Mouse (Mus musculus): ENCODE measurements around the gene Zfp933.
"Not testable (repeated sequence)": the region's sequence is repeated elsewhere in the genome, so short reads cannot be mapped to it uniquely, and the experiment has no call there.

- not testable (repeated sequence) for TF ChIP-seq MAX (IDR thresholded peaks at IDR 0.05; ENCODE audit: low read length); POLR2A (IDR thresholded peaks at IDR 0.05; ENCODE audit: low read depth, low read length); KAT2A (IDR thresholded peaks at IDR 0.05; ENCODE audit: insufficient replicate concordance, low read length); ZC3H11A (IDR thresholded peaks at IDR 0.05; ENCODE audit: low read depth, low read length); E2F4 (IDR thresholded peaks at IDR 0.05; ENCODE audit: insufficient replicate concordance, low read depth, low read length); HCFC1 (IDR thresholded peaks at IDR 0.05; ENCODE audit: low read depth, low read length); TCF12 (IDR thresholded peaks at IDR 0.05; ENCODE audit: low read depth, low read length); CTCF (conservative IDR thresholded peaks at IDR 0.05 in 1 of 2, IDR thresholded peaks at IDR 0.05 in 1 of 2; ENCODE audit: low read depth in 2 of 2, low read length in 2 of 2); MYC (IDR thresholded peaks at IDR 0.05; ENCODE audit: low read depth, low read length); USF1 (IDR thresholded peaks at IDR 0.05; ENCODE audit: low read depth, low read length); RCOR1 (conservative IDR thresholded peaks at IDR 0.05; ENCODE audit: low read depth, low read length); CHD2 (IDR thresholded peaks at IDR 0.05; ENCODE audit: low read length); ETS1 (conservative IDR thresholded peaks at IDR 0.05; ENCODE audit: low read depth, low read length); PAX5 (IDR thresholded peaks at IDR 0.05; ENCODE audit: low read length)
These were observed 56.4 kb downstream of the Zfp933 start for GRCm38 (mm10) chr4:147791729-147792128.

Data from CH12.LX (cell line).